Mouse (Mus musculus): Measurements from ENCODE around the gene Senp6. TPM values are rescaled to one million over a fixed set of nuclear protein-coding genes. Genes with fewer than 3 reads are reported as not detected.

Senp6 gene
- polyA plus RNA-seq, 1 experiment, result 128 TPM

- H3K9me3 ChIP-seq (replicated peaks; ENCODE audit: control insufficient read depth, insufficient read depth, low read length, poor library complexity, severe bottlenecking), result no peaks in the 10 kb centered on the region
- no peak for TF ChIP-seq POLR2A (IDR thresholded peaks at IDR 0.05; ENCODE audit: insufficient read depth, low read length)
- TF ChIP-seq EP300 (IDR thresholded peaks at IDR 0.05; ENCODE audit: insufficient read depth, low read depth, low read length), result no peak
- no peak for TF ChIP-seq CTCF (IDR thresholded peaks at IDR 0.05; ENCODE audit: low read depth, low read length)
- no peaks in the 10 kb centered on the region for H3K36me3 ChIP-seq (ENCODE audit: control insufficient read depth, insufficient read depth, low read length, poor library complexity, severe bottlenecking)
- H3K4me1 ChIP-seq (ENCODE audit: control insufficient read depth, insufficient read depth, low read length), result no peaks in the 10 kb centered on the region
- H3K9ac ChIP-seq (ENCODE audit: low read depth, poor library complexity, severe bottlenecking), result no peak overlapping the region
- H3K4me3 ChIP-seq (ENCODE audit: low read depth, low read length), result no peak overlapping the region
- no peaks in the 10 kb centered on the region for H3K27me3 ChIP-seq (ENCODE audit: control insufficient read depth, insufficient read depth, low read length, poor library complexity, severe bottlenecking)
- no peak overlapping the region for H3K27ac ChIP-seq (ENCODE audit: insufficient read depth, low read length)
These were observed 124.5 kb downstream of the Senp6 start for GRCm38 (mm10) chr9:80191240-80191639.

GRCm38 (mm10) chr9:80192324-80192723, 125.6 kb downstream of the Senp6 start:
- no peak overlapping the region for H3K9ac ChIP-seq (ENCODE audit: low read depth, poor library complexity, severe bottlenecking)
- H3K36me3 ChIP-seq (ENCODE audit: control insufficient read depth, insufficient read depth, low read length, poor library complexity, severe bottlenecking), result no peaks in the 10 kb centered on the region
- no peaks in the 10 kb centered on the region for H3K4me1 ChIP-seq (ENCODE audit: control insufficient read depth, insufficient read depth, low read length)
- TF ChIP-seq POLR2A (IDR thresholded peaks at IDR 0.05; ENCODE audit: insufficient read depth, low read length) (no peak), CTCF (IDR thresholded peaks at IDR 0.05; ENCODE audit: low read depth, low read length) (no peak), EP300 (IDR thresholded peaks at IDR 0.05; ENCODE audit: insufficient read depth, low read depth, low read length) (no peak)
- no peak overlapping the region for H3K27ac ChIP-seq (ENCODE audit: insufficient read depth, low read length)
- H3K9me3 ChIP-seq (replicated peaks; ENCODE audit: control insufficient read depth, insufficient read depth, low read length, poor library complexity, severe bottlenecking), result no peaks in the 10 kb centered on the region
- H3K27me3 ChIP-seq (ENCODE audit: control insufficient read depth, insufficient read depth, low read length, poor library complexity, severe bottlenecking), result no peaks in the 10 kb centered on the region
- H3K4me3 ChIP-seq (ENCODE audit: low read depth, low read length), result no peak overlapping the region

GRCm38 (mm10) chr9:80194446-80194845, 127.7 kb downstream of the Senp6 start:
- TF ChIP-seq EP300 (IDR thresholded peaks at IDR 0.05; ENCODE audit: insufficient read depth, low read depth, low read length) (no peak), CTCF (IDR thresholded peaks at IDR 0.05; ENCODE audit: low read depth, low read length) (no peak), POLR2A (IDR thresholded peaks at IDR 0.05; ENCODE audit: insufficient read depth, low read length) (no peak)
- no peak overlapping the region for H3K27ac ChIP-seq (ENCODE audit: insufficient read depth, low read length)
- H3K9me3 ChIP-seq (replicated peaks; ENCODE audit: control insufficient read depth, insufficient read depth, low read length, poor library complexity, severe bottlenecking), result no peaks in the 10 kb centered on the region
- H3K9ac ChIP-seq (ENCODE audit: low read depth, poor library complexity, severe bottlenecking), result no peak overlapping the region
- H3K36me3 ChIP-seq (ENCODE audit: control insufficient read depth, insufficient read depth, low read length, poor library complexity, severe bottlenecking), result no peaks in the 10 kb centered on the region
- no peak overlapping the region for H3K4me3 ChIP-seq (ENCODE audit: low read depth, low read length)
- no peaks in the 10 kb centered on the region for H3K4me1 ChIP-seq (ENCODE audit: control insufficient read depth, insufficient read depth, low read length)
- H3K27me3 ChIP-seq (ENCODE audit: control insufficient read depth, insufficient read depth, low read length, poor library complexity, severe bottlenecking), result no peaks in the 10 kb centered on the region

Other genes starting within 250 kb of the Senp6 start
- gene Filip1, start 54.1 kb upstream of the Senp6 start, polyA plus RNA-seq (2011; ENCODE audit: insufficient read depth, insufficient read length, low read depth, missing spikeins), result not detected in 2 replicates
- 20.0 and 20.9 TPM in 2 replicates for gene Myo6, start 98.1 kb downstream of the Senp6 start, polyA plus RNA-seq (2011; ENCODE audit: insufficient read depth, insufficient read length, low read depth, missing spikeins)